Mouse (Mus musculus) midbrain, embryonic 11.5 days (tissue): Measurements from ENCODE around the gene Lgals3bp. TPM values are rescaled to one million over a fixed set of nuclear protein-coding genes. Genes with fewer than 3 reads are reported as not detected.

Experiments
- ATAC-seq: fragments of 200-750 bp; cut with Nextera tagmentation; 2 replicates; pipeline ENCODE4 v1.8.0; 2017; ENCODE audit warnings: moderate TSS enrichment, moderate library complexity; ENCODE audit not compliant: low FRiP score
- DNase-seq: peaks from one replicate; pipeline ENCODE4 v3.0.0; 2015; ENCODE audit warnings: low spot score; ENCODE audit errors: missing footprints
- H3K27ac ChIP-seq: fragments of 300-500 bp; sonication (generic); 2 replicates; pipeline ENCODE4 v1.5.1; 2014; ENCODE audit warnings: low read depth, low read length
- H3K27me3 ChIP-seq: fragments of 300-500 bp; sonication (generic); 2 replicates; pipeline ENCODE4 v1.6.1; 2014; ENCODE audit warnings: mild to moderate bottlenecking, low read length, moderate library complexity, mixed read lengths; ENCODE audit not compliant: control insufficient read depth, insufficient read depth
- H3K36me3 ChIP-seq: fragments of 300-500 bp; sonication (generic); 2 replicates; pipeline ENCODE4 v1.6.1; 2014; ENCODE audit warnings: mild to moderate bottlenecking, low read length, moderate library complexity, mixed read lengths; ENCODE audit not compliant: control insufficient read depth, insufficient read depth
- H3K4me1 ChIP-seq: fragments of 300-500 bp; sonication (generic); 2 replicates; pipeline ENCODE4 v1.6.1; 2014; ENCODE audit warnings: low read length; ENCODE audit not compliant: control insufficient read depth, insufficient read depth
- H3K4me2 ChIP-seq: fragments of 300-500 bp; sonication (generic); 2 replicates; pipeline ENCODE4 v1.6.1; 2014; ENCODE audit warnings: mild to moderate bottlenecking, moderate library complexity
- H3K4me3 ChIP-seq: fragments of 300-500 bp; sonication (generic); 2 replicates; pipeline ENCODE4 v1.5.1; 2014; ENCODE audit warnings: low read depth, low read length
- H3K9ac ChIP-seq: fragments of 300-500 bp; sonication (generic); 2 replicates; pipeline ENCODE4 v1.6.1; 2014; ENCODE audit warnings: low read length
- H3K9me3 ChIP-seq: fragments of 300-500 bp; sonication (generic); 2 replicates; pipeline ENCODE4 v1.6.1; 2016; ENCODE audit warnings: low read length; ENCODE audit not compliant: control insufficient read depth
- WGBS: fragments of 180-500 bp; shearing (Covaris S2); extraction: QIAGEN DNeasy Blood & Tissue Kit; methylation state at CpG from one replicate; pipeline ENCODE4 v1.1.7; 2014; 5-methylcytosine and 5-hydroxymethylcytosine counted together
- polyA plus RNA-seq: library from polyadenylated mRNA; unstranded; fragments of >200 nt; fragmentation: Nextera tagmentation; extraction: Ambion mirVana; gene quantifications from 2 replicates; pipeline ENCODE4 v1.2.1, GENCODE M21; 2014

Lgals3bp gene
- polyA plus RNA-seq, 1 experiment from 2014 or later = 1.8 TPM

DNA sequence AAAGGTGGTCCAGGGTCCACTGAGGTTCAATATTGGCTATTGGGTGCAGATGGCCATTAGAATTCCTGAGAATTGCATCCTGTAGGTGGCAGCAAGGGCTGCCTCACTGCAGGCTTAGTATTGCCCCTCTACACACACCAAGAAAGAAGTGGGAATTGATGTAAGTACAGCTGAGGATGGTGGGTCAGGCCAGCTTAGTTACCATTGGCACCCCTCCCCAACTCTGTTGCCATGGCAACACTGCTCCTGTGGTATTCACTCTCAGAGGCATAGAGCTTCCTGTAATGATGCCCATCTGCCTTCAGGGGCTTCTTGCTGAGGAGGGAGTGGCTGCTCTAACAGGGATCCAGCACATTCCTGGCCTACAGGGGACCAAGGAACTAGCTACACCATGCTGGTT lies 26.9 kb downstream of the Lgals3bp start:
- H3K4me1 ChIP-seq = no peaks in the 10 kb centered on the region
- no peaks in the 10 kb centered on the region for H3K9me3 ChIP-seq
- DNase-seq = peak; percentile 84
- H3K27me3 ChIP-seq = no peaks in the 10 kb centered on the region
- no peak overlapping the region for H3K4me2 ChIP-seq
- H3K27ac ChIP-seq = no peak overlapping the region
- H3K4me3 ChIP-seq = no peak overlapping the region
- H3K9ac ChIP-seq = no peak overlapping the region
- H3K36me3 ChIP-seq = no peaks in the 10 kb centered on the region
- no peak for ATAC-seq

DNA sequence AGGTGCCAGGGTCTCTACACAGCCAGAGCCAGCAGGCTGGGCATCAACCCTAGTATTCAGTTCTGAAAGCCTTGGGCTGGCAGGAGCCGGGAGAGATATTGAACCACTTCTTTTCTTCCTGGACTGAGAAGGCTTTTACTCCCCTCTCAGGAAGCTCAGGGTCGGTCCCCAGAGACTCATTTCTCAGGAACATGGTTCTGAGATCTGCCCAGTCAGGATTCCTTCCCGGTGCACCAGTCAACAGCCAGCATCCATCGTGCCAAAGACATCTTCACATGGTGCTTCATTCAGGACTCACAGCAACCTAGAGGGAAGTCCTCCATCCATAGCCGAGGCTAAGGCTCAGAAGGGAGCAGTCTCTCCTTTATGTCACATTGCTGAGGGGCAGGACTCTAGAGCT lies 27.4 kb downstream of the Lgals3bp start:
- Histone ChIP-seq H3K27ac (no peak overlapping the region), H3K9me3 (no peaks in the 10 kb centered on the region), H3K9ac (no peak overlapping the region), H3K27me3 (no peaks in the 10 kb centered on the region), H3K4me3 (no peak overlapping the region), H3K4me2 (no peak overlapping the region), H3K4me1 (no peaks in the 10 kb centered on the region), H3K36me3 (no peaks in the 10 kb centered on the region)
- DNase-seq (peak; percentile 57), ATAC-seq (no peak)
- WGBS = 59% methylated on average over 5 of the region's 5 CpGs

DNA sequence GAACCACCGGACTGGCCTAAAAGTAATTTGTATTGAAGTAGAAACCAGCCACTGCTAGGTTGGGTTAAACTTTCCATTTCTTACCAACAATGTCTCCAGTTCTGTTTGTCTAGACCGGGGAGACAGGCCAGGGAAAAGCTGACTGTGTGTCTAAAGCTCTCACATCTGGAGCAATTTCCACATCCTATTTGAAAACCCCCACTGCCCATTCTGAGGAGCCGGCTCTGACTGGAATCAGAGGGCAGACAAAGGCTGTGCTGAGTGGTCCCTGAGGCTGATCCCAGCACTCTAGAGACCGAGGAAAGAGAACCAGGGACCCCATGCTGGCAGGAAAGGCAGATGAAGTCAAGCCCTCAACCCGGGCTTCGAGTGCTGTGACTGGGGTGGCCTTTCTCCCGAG lies 29.3 kb downstream of the Lgals3bp start:
- H3K4me2 ChIP-seq = no peak overlapping the region
- ATAC-seq (no peak), DNase-seq (peak; percentile 73)
- H3K36me3 ChIP-seq = no peaks in the 10 kb centered on the region
- 54% methylated on average over 7 of the region's 7 CpGs for WGBS
- H3K27ac ChIP-seq = no peak overlapping the region
- no peaks in the 10 kb centered on the region for H3K9me3 ChIP-seq
- no peak overlapping the region for H3K4me3 ChIP-seq
- H3K4me1 ChIP-seq = no peaks in the 10 kb centered on the region
- H3K9ac ChIP-seq = no peak overlapping the region
- H3K27me3 ChIP-seq = no peaks in the 10 kb centered on the region

DNA sequence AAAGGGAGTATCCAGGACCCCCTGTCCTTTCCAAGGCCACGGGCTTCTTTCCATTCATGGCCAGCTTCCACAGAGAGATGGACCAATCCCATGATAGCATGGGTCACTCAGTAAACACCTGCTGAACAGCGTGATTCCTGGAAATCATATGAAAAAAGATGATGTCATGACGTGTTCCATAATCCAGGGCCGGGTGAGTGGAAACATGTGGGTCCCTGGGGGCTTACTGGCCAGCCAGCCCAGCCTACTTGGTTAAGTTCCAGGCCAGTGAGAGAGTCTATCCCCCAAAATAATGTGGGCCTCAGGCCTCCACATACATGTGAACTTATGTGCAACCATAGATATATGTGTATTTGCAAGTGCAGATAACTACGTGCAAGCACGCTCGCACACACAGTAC lies 30.0 kb downstream of the Lgals3bp start:
- DNase-seq (peak; percentile 4), ATAC-seq (no peak)
- no peaks in the 10 kb centered on the region for H3K27me3 ChIP-seq
- H3K4me3 ChIP-seq = no peak overlapping the region
- no peak overlapping the region for H3K4me2 ChIP-seq
- H3K36me3 ChIP-seq = no peaks in the 10 kb centered on the region
- no peak overlapping the region for H3K27ac ChIP-seq
- no peak overlapping the region for H3K9ac ChIP-seq
- no peaks in the 10 kb centered on the region for H3K4me1 ChIP-seq
- H3K9me3 ChIP-seq = no peaks in the 10 kb centered on the region
- WGBS = 88% methylated on average over 7 of the region's 7 CpGs

DNA sequence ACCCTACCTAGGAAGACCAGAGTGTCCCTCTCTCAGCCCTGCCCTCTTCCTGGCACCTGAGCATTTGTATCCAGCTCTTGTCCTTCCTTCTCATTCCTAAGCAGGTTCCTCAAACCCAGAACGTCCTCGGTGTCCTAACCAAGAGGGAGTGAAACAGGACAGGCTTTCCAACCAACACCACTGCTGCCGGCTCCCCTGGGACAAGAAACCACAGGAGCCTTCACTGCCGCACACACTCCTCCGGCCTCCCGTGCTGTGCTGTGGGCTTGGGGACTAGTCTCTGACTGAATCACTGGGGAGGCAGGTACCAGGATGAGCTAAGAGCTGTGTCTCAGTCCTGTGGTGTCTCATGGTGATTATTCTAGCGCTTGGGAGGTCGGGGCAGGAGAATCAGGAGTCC lies 32.2 kb downstream of the Lgals3bp start:
- ATAC-seq = no peak
- Histone ChIP-seq H3K9me3 (no peaks in the 10 kb centered on the region), H3K4me3 (no peak overlapping the region), H3K36me3 (no peaks in the 10 kb centered on the region), H3K27ac (no peak overlapping the region), H3K4me2 (no peak overlapping the region), H3K4me1 (no peaks in the 10 kb centered on the region), H3K27me3 (no peaks in the 10 kb centered on the region), H3K9ac (no peak overlapping the region)
- DNase-seq = peak; percentile 49
- WGBS = 78% methylated on average over 8 of the region's 8 CpGs

DNA sequence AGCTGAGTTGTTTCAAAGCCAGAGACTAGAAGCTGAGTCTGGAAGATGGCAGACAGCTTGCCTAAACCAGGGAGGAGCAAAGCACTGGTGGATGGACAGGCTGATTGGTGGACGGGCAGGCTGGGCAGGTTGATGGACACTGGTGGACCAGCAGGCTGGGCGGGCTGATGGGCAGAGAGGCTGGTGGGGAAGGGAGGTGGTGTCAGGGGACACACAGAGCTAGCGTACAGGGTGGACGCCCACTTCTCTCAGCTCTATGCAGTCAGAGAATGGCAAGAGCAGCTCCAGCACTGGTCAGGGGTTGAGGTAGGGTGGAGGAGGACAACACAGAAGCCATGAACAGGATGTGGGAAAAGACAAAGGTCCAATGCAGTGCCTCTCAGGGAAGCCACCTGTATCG lies 32.6 kb downstream of the Lgals3bp start:
- Histone ChIP-seq H3K9me3 (no peaks in the 10 kb centered on the region), H3K4me2 (no peak overlapping the region), H3K27ac (no peak overlapping the region), H3K4me3 (no peak overlapping the region), H3K36me3 (no peaks in the 10 kb centered on the region), H3K9ac (no peak overlapping the region), H3K4me1 (no peaks in the 10 kb centered on the region), H3K27me3 (no peaks in the 10 kb centered on the region)
- 87% methylated on average over 5 of the region's 5 CpGs for WGBS
- ATAC-seq (no peak), DNase-seq (peak; percentile 53)

DNA sequence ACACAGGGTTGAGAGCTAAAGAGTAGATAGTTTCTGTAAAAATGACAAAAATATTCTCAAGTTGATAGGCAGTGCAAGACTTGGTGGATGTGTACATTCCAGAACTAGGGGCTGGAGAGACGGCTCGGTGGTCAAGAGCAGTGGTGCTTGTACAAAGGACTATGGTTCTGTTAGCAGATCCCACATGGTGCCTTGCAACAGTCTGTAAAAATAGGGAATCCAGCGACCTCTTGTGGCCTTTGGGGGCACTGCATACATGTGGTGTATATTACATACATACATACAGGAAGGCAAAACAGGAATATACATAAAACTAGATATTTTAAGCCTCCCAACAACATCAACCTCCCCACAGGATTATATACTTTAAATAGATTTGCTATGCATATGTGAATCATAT lies 33.6 kb downstream of the Lgals3bp start:
- WGBS = 65% methylated on average over 3 of the region's 3 CpGs
- Histone ChIP-seq H3K4me1 (no peaks in the 10 kb centered on the region; the same call in 1 of the 2 replicates), H3K9ac (no peak overlapping the region), H3K4me3 (no peak overlapping the region), H3K4me2 (no peak overlapping the region), H3K36me3 (no peaks in the 10 kb centered on the region), H3K9me3 (no peaks in the 10 kb centered on the region), H3K27me3 (no peaks in the 10 kb centered on the region), H3K27ac (no peak overlapping the region)
- ATAC-seq (no peak), DNase-seq (peak; percentile 86)

DNA sequence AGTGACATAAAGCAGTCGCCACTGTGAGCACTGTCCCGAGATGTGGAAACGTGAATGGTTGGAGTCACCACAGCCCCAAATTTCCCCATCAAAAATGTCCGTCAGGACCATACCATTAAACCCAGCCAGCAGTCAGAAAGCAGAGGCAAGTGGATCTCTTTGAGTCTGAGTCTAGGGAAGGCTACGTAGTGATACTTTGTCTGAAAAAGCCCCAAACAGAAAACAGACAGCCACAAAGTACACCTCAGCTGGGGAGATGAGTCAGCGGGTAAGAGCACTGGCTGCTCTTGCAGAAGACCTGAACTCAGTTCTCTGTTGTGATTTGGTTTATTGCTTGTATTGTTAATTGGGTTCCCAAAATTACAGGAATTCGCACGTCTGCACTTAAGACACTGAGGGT lies 35.3 kb downstream of the Lgals3bp start:
- no peak overlapping the region for H3K9ac ChIP-seq
- DNase-seq = peak; percentile 66
- H3K9me3 ChIP-seq = no peaks in the 10 kb centered on the region
- no peaks in the 10 kb centered on the region for H3K27me3 ChIP-seq
- no peak overlapping the region for H3K4me3 ChIP-seq
- H3K4me1 ChIP-seq = no peaks in the 10 kb centered on the region; the same call in 1 of the 2 replicates
- H3K27ac ChIP-seq = no peak overlapping the region
- no peak overlapping the region for H3K4me2 ChIP-seq
- WGBS = 76% methylated on average over 8 of the region's 8 CpGs
- no peak for ATAC-seq
- no peaks in the 10 kb centered on the region for H3K36me3 ChIP-seq

DNA sequence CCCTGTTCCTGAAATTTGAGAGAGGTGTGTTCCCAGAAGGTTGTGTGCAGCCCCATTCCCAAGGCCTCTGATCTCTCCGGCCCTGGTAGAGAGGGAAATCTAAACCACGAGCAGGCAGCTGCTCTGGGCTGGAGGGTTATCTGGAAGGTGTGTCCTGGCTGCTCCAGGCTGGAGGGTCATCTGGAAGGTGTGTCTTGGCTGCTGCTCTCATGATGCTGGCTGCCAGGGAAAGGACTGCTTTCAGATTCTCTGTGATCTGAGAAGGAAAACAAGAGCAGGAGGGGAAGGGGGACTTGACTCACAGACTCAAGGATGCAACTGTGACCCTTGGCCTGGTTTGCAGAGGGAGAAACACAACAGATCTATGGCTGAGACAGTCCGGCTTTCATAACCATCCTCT lies 35.8 kb downstream of the Lgals3bp start:
- no peak overlapping the region for H3K4me3 ChIP-seq
- H3K4me1 ChIP-seq = no peaks in the 10 kb centered on the region; the same call in 1 of the 2 replicates
- 75% methylated on average over 3 of the region's 3 CpGs for WGBS
- H3K9me3 ChIP-seq = no peaks in the 10 kb centered on the region
- H3K27ac ChIP-seq = no peak overlapping the region
- ATAC-seq (no peak), DNase-seq (peak; percentile 14)
- no peak overlapping the region for H3K9ac ChIP-seq
- H3K4me2 ChIP-seq = no peak overlapping the region
- H3K27me3 ChIP-seq = no peaks in the 10 kb centered on the region
- no peaks in the 10 kb centered on the region for H3K36me3 ChIP-seq

DNA sequence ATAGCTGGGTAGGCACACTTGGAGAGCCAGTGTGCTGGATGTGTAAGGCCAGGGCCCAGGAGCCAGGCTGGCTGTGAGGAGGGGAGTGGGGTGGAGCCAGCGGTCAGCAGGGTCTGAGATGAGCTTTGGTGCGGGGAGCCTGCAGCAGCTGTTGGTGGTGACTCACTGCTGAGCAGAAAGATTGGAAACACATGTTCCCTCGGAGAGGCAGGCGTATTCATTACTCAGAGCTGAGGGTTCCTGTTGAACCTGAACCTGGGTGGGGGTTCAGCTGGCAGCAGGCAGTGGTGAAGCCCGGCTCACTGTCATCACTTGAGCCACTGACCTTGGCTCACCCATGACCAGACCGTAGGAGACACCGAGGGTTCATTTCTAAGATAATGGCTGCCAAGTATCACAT lies 36.7 kb downstream of the Lgals3bp start:
- Histone ChIP-seq H3K27me3 (no peaks in the 10 kb centered on the region), H3K4me3 (no peak overlapping the region), H3K9me3 (no peaks in the 10 kb centered on the region), H3K9ac (no peak overlapping the region), H3K4me1 (no peaks in the 10 kb centered on the region; the same call in 1 of the 2 replicates), H3K36me3 (no peaks in the 10 kb centered on the region), H3K4me2 (no peak overlapping the region), H3K27ac (no peak overlapping the region)
- DNase-seq (peak; percentile 77), ATAC-seq (no peak)
- WGBS = 71% methylated on average over 7 of the region's 7 CpGs
